8 mouse cellular contexts compared by ENCODE assay signal in the genomic region with DNA sequence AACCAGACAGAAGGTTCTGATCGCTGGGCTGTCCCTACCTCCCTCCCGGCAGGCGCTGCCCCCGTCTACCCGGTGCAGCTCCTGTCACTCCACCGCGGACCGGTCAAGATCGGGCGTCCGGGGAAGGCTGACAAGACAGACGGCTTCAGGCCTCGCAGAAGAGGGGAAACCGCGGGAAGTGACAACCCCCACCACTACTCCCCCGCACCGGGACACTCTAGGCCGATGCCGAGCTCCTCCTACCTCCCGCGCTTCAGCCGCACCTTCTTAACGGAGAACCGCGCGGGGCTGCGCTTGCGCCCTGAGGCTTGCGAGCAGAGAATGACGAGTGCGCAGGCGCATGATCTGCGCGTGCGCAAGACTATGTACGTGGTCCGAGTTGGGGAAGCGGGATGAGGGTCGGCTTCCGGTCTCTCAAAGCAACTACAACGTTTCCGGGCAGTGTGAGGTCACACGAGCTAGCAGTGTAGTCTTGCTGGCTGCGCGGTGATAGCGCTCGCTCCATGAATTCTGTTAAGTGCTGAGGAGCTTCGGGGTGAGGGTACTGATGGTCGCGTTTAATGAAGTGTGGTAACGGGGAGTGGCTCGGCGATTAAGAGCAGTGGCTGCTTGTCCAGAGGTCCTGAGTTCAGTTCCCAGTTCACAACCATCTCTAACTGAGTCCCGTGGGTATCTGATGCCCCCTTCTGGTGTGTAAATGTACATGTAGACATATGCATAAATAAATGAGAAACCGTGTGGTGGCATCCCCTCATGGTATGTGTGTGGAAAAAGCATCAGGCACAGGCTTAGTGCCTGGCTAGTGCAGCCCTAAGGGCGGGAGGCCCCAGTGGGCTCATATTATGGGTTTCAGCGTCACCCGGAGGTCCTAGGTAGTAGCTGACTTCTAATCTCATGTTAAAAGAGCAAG. TPM values are rescaled to one million over a fixed set of nuclear protein-coding genes. Genes with fewer than 3 reads are reported as not detected.
DNase-seq lines count a peak whose midpoint lies in the region; ATAC-seq and TF ChIP-seq lines count a peak whose summit lies in the region.

TSS of gene Slx4 (minus strand) at position 282 of the 910 bp plus-strand sequence.

- peak within 1 kb of the TSS; percentile 50 for H3K27ac ChIP-seq in ES-E14 (ENCODE audit: insufficient read depth, low read depth, low read length, poor library complexity, severe bottlenecking)
- H3K27ac ChIP-seq in forebrain, embryonic 15.5 days (replicated peaks): peak within 1 kb of the TSS; percentile 89

- no peaks in the 10 kb centered on the region for H3K27me3 ChIP-seq in forebrain, embryonic 15.5 days

- WGBS in forebrain, embryonic 15.5 days: under 1% methylated on average over 58 of the region's 58 CpGs
- WGBS in lung, adult 2 months: 2% methylated on average over 58 of the region's 58 CpGs

- TF ChIP-seq CTCF in lung, adult 2 months (IDR thresholded peaks at IDR 0.05; ENCODE audit: insufficient read depth, low read length): no peak

- peaks cover 12% of the 10 kb centered on the region for H3K36me3 ChIP-seq in ES-E14 (ENCODE audit: control insufficient read depth, insufficient read depth, low read length, poor library complexity, severe bottlenecking)
- peaks cover 23% of the 10 kb centered on the region for H3K36me3 ChIP-seq in forebrain, embryonic 15.5 days

- in situ Hi-C loops in ES-E14 (cut with MboI; ENCODE audit: low sequenced_read_pairs in 2 of 2, unreplicated experiment in 2 of 2): no loop called here

- ATAC-seq in forebrain, embryonic 15.5 days (replicated peaks): peak; percentile 96
- peak; percentile 89 for ATAC-seq in neutrophil, adult 5-6 weeks (ENCODE audit: extremely low read depth, insufficient number of reproducible peaks, low FRiP score, poor library complexity, severe bottlenecking)

- peak; percentile 96 for TF ChIP-seq POLR2A in lung, adult 2 months (IDR thresholded peaks at IDR 0.05; ENCODE audit: borderline replicate concordance, extremely low read depth, low read depth, low read length)

- peak within 1 kb of the TSS; percentile 88 for H3K9ac ChIP-seq in ES-E14 (ENCODE audit: insufficient read depth, low read depth, low read length, poor library complexity, severe bottlenecking)
- H3K9ac ChIP-seq in forebrain, embryonic 15.5 days (replicated peaks): peak within 1 kb of the TSS; percentile 80

- peak within 1 kb of the TSS; percentile 86 for H3K4me2 ChIP-seq in forebrain, embryonic 15.5 days (replicated peaks)

- peak; percentile 95 for DNase-seq in ES-E14 (ENCODE audit: low read depth, low spot score)
- peak; percentile 98 for DNase-seq in cerebellum, adult 11-12 months
- DNase-seq in heart, postnatal 25 days (ENCODE audit: low spot score): peak; percentile 91
- DNase-seq in layer of hippocampus, adult 18-20 months (ENCODE audit: low spot score in 2 of 2): peak; percentile 95 to 98
- DNase-seq in lung, adult 2 months: peak; percentile 93
- peak; percentile 92 to 96 for DNase-seq in thymus, adult 18-20 months

- peaks cover 3 to 5% of the 10 kb centered on the region in 2 experiments; a peak in 3 of 4 replicates for H3K4me1 ChIP-seq in ES-E14 (ENCODE audit: control insufficient read depth in 2 of 2, insufficient read depth in 2 of 2, low read length in 2 of 2, poor library complexity in 1 of 2)
- peaks cover 22% of the 10 kb centered on the region for H3K4me1 ChIP-seq in forebrain, embryonic 15.5 days
- H3K4me1 ChIP-seq in lung, adult 2 months (ENCODE audit: control insufficient read depth, insufficient read depth, low read length): 0 out of 2 replicates have a peak, but pooled peaks cover 2% of the 10 kb centered on the region

- intact Hi-C loops in heart, postnatal 25 days (cut with DNase I): loop anchor here (5.0 kb wide), 2 partner anchors 96 to 156 kb away; partner anchors contain the start of genes 1700037C18Rik, Cluap1 and Zfp174

- no peaks in the 10 kb centered on the region for H3K9me3 ChIP-seq in ES-E14 (ENCODE audit: control insufficient read depth, insufficient read depth, low read depth, low read length)
- H3K9me3 ChIP-seq in forebrain, embryonic 15.5 days: no peaks in the 10 kb centered on the region

- peak within 1 kb of the TSS; percentile 78 to 84 for H3K4me3 ChIP-seq in ES-E14 (ENCODE audit: insufficient read depth in 1 of 2, low read depth in 1 of 2, low read length in 2 of 2, poor library complexity in 1 of 2, severe bottlenecking in 1 of 2)
- peak within 1 kb of the TSS; percentile 72 for H3K4me3 ChIP-seq in forebrain, embryonic 15.5 days
- peak within 1 kb of the TSS; percentile 61 for H3K4me3 ChIP-seq in lung, adult 2 months (replicated peaks; ENCODE audit: extremely low read depth, low read depth, low read length)

TF ChIP-seq in ES-E14, 5 proteins besides CTCF, POLR2A, EP300 and RAD21:
- no peak for TF ChIP-seq ZNF384 (IDR thresholded peaks at IDR 0.05; ENCODE audit: low read depth, low read length)
- TF ChIP-seq HCFC1 (IDR thresholded peaks at IDR 0.05; ENCODE audit: borderline replicate concordance, insufficient read depth, low read length): peak; percentile 78
- no peak for TF ChIP-seq CHD2 (IDR thresholded peaks at IDR 0.05; ENCODE audit: low read depth, low read length)

RNA-seq across cellular contexts. Expression of gene Slx4, which starts in this region (rescaled TPM):
- total RNA-seq in ES-E14 (2012; rRNA removed): 36.9 and 40.5 TPM in 2 replicates
- polyA plus RNA-seq in forebrain, embryonic 15.5 days (2015; fragmentation: Nextera tagmentation; extraction: Ambion mirVana): 21.9 and 23.0 TPM in 2 replicates
- 1 to 10 TPM; 9.0 to 9.1 TPM for total RNA-seq in heart, postnatal 25 days (2021)
- total RNA-seq in layer of hippocampus, adult 18-20 months (2021): 10 to 100 TPM; 40.0 to 46.8 TPM
- 16.3 and 17.2 TPM in 2 replicates for polyA plus RNA-seq in lung, adult 2 months (2012; rRNA removed)
- 40.1 and 52.5 TPM in 2 replicates for total RNA-seq in neutrophil, adult 5-6 weeks (2017)

Comparison
In these comparisons a context has a peak if more than half of its experiments do, and no peak if none do; other contexts are left out.
1. Peak in every context shown above with its lines: DNase-seq, ATAC-seq, H3K4me3 ChIP-seq and H3K27ac ChIP-seq.